Mouse (Mus musculus) heart, postnatal 0 days (tissue): ENCODE measurements around the gene Cfap52. TPM values are rescaled to one million over a fixed set of nuclear protein-coding genes. Genes with fewer than 3 reads are reported as not detected.

Experiments
- ATAC-seq: fragments of 200-750 bp; cut with Nextera tagmentation; 2 replicates; pipeline ENCODE4 v1.8.0; 2017; ENCODE audit warnings: low read depth, moderate number of reproducible peaks, moderate library complexity; ENCODE audit not compliant: insufficient read depth
- DNase-seq: peaks from one replicate; pipeline ENCODE4 v3.0.0-alpha.2; 2016; ENCODE audit warnings: low spot score
- H3K27ac ChIP-seq: fragments of 300-500 bp; sonication (generic); 2 replicates; pipeline ENCODE4 v1.5.1; 2014; ENCODE audit warnings: low read depth, mild to moderate bottlenecking
- H3K27me3 ChIP-seq: fragments of 300-500 bp; sonication (generic); 2 replicates; pipeline ENCODE4 v1.6.1; 2014; ENCODE audit warnings: low read length, mixed read lengths; ENCODE audit not compliant: control insufficient read depth, insufficient read depth
- H3K36me3 ChIP-seq: fragments of 300-500 bp; sonication (generic); replicated peaks from 2 replicates; pipeline ENCODE4 v1.6.1; 2014; ENCODE audit warnings: low read length, mixed read lengths; ENCODE audit not compliant: control insufficient read depth, insufficient read depth
- H3K4me1 ChIP-seq: fragments of 300-500 bp; sonication (generic); 2 replicates; pipeline ENCODE4 v1.6.1; 2014; ENCODE audit warnings: antibody characterized with exemption; ENCODE audit not compliant: control insufficient read depth, insufficient read depth
- H3K4me2 ChIP-seq: fragments of 300-500 bp; sonication (generic); 2 replicates; pipeline ENCODE4 v1.6.1; 2014; ENCODE audit warnings: low read depth, mild to moderate bottlenecking, low read length, moderate library complexity
- H3K4me3 ChIP-seq: fragments of 300-500 bp; sonication (generic); 2 replicates; pipeline ENCODE4 v1.5.1; 2014; ENCODE audit warnings: low read depth, low read length
- H3K9ac ChIP-seq: fragments of 300-500 bp; sonication (generic); replicated peaks from 2 replicates; pipeline ENCODE4 v1.6.1; 2014; ENCODE audit warnings: low read depth, low read length, mixed read lengths
- H3K9me3 ChIP-seq: fragments of 300-500 bp; sonication (generic); replicated peaks from 2 replicates; pipeline ENCODE4 v1.6.1; 2016; ENCODE audit warnings: low read length; ENCODE audit not compliant: control insufficient read depth
- CTCF ChIP-seq: IDR thresholded peaks from 2 replicates; pipeline ENCODE4 v1.5.1; 2016; ENCODE audit warnings: antibody characterized with exemption, control low read depth, low read depth
- EP300 ChIP-seq: IDR thresholded peaks from 2 replicates; pipeline ENCODE4 v1.6.1; 2016; ENCODE audit warnings: antibody characterized with exemption, low read depth
- WGBS: fragments of 180-500 bp; shearing (Covaris S2); extraction: QIAGEN DNeasy Blood & Tissue Kit; methylation state at CpG from one replicate; pipeline ENCODE4 v1.1.7; 2014; 5-methylcytosine and 5-hydroxymethylcytosine counted together
- polyA plus RNA-seq: library from polyadenylated mRNA; unstranded; fragments of >200 nt; fragmentation: Nextera tagmentation; extraction: Ambion mirVana; gene quantifications from 2 replicates; pipeline ENCODE4 v1.2.1, GENCODE M21; 2015
- total RNA-seq: library from RNA; depleted of rRNA; stranded (reverse); fragments of >200 nt; gene quantifications from 2 replicates; pipeline ENCODE4 v1.2.3, GENCODE M21; 2014; ENCODE audit warnings: low replicate concordance

Cfap52 gene
- total and polyA plus RNA-seq, 2 experiments from 2014 or later, result 0.12 TPM; not detected in 1

GRCm38 (mm10) chr11:67926348-67927055, 38.9 kb downstream of the Cfap52 start:
- no peaks in the 10 kb centered on the region for H3K27me3 ChIP-seq
- H3K27ac ChIP-seq, result no peak overlapping the region
- no peak for ATAC-seq
- no peak overlapping the region for H3K4me2 ChIP-seq
- no peak overlapping the region for H3K4me3 ChIP-seq
- TF ChIP-seq EP300 (no peak), CTCF (no peak)
- H3K9me3 ChIP-seq, result no peaks in the 10 kb centered on the region
- H3K9ac ChIP-seq, result no peak overlapping the region
- no peaks in the 10 kb centered on the region for H3K36me3 ChIP-seq
- peaks cover 3% of the 10 kb centered on the region; the same call in 1 of the 2 replicates for H3K4me1 ChIP-seq
- DNase-seq, result no peak
- WGBS, result 15% methylated on average over 15 of the region's 15 CpGs

GRCm38 (mm10) chr11:67925000-67925399, 40.5 kb downstream of the Cfap52 start:
- Histone ChIP-seq H3K4me3 (no peak overlapping the region), H3K4me2 (no peak overlapping the region), H3K27me3 (no peaks in the 10 kb centered on the region), H3K9me3 (no peaks in the 10 kb centered on the region), H3K9ac (no peak overlapping the region), H3K36me3 (no peaks in the 10 kb centered on the region), H3K27ac (no peak overlapping the region), H3K4me1 (peaks cover 3% of the 10 kb centered on the region; the same call in 1 of the 2 replicates)
- DNase-seq, result no peak
- TF ChIP-seq EP300 (no peak), CTCF (no peak)
- WGBS, result 87% methylated on average over 13 of the region's 13 CpGs
- no peak for ATAC-seq

GRCm38 (mm10) chr11:67923720-67924119, 41.7 kb downstream of the Cfap52 start:
- H3K4me3 ChIP-seq, result no peak overlapping the region
- ATAC-seq, result no peak
- WGBS, result 90% methylated on average over 5 of the region's 5 CpGs
- H3K4me1 ChIP-seq, result peaks cover 3% of the 10 kb centered on the region; the same call in 1 of the 2 replicates
- TF ChIP-seq EP300 (no peak), CTCF (peak; percentile 11; the same call in 1 of the 2 replicates)
- no peaks in the 10 kb centered on the region for H3K36me3 ChIP-seq
- H3K9me3 ChIP-seq, result no peaks in the 10 kb centered on the region
- no peak for DNase-seq
- H3K27ac ChIP-seq, result no peak overlapping the region
- H3K4me2 ChIP-seq, result no peak overlapping the region
- H3K27me3 ChIP-seq, result no peaks in the 10 kb centered on the region
- H3K9ac ChIP-seq, result no peak overlapping the region

GRCm38 (mm10) chr11:67922755-67923125, 42.7 kb downstream of the Cfap52 start:
- TF ChIP-seq EP300 (no peak), CTCF (peak; percentile 34)
- no peaks in the 10 kb centered on the region for H3K9me3 ChIP-seq
- H3K27me3 ChIP-seq, result no peaks in the 10 kb centered on the region
- H3K4me2 ChIP-seq, result peak overlapping the region; percentile 94
- no peaks in the 10 kb centered on the region for H3K36me3 ChIP-seq
- H3K27ac ChIP-seq, result peak overlapping the region; percentile 83
- WGBS, result under 1% methylated on average over 12 of the region's 12 CpGs
- H3K4me3 ChIP-seq, result peak overlapping the region; percentile 71
- H3K9ac ChIP-seq, result peak overlapping the region; percentile 66
- H3K4me1 ChIP-seq, result peaks cover 3% of the 10 kb centered on the region; the same call in 1 of the 2 replicates
- peak; percentile 66 for ATAC-seq
- peak; percentile 41 for DNase-seq

DNA sequence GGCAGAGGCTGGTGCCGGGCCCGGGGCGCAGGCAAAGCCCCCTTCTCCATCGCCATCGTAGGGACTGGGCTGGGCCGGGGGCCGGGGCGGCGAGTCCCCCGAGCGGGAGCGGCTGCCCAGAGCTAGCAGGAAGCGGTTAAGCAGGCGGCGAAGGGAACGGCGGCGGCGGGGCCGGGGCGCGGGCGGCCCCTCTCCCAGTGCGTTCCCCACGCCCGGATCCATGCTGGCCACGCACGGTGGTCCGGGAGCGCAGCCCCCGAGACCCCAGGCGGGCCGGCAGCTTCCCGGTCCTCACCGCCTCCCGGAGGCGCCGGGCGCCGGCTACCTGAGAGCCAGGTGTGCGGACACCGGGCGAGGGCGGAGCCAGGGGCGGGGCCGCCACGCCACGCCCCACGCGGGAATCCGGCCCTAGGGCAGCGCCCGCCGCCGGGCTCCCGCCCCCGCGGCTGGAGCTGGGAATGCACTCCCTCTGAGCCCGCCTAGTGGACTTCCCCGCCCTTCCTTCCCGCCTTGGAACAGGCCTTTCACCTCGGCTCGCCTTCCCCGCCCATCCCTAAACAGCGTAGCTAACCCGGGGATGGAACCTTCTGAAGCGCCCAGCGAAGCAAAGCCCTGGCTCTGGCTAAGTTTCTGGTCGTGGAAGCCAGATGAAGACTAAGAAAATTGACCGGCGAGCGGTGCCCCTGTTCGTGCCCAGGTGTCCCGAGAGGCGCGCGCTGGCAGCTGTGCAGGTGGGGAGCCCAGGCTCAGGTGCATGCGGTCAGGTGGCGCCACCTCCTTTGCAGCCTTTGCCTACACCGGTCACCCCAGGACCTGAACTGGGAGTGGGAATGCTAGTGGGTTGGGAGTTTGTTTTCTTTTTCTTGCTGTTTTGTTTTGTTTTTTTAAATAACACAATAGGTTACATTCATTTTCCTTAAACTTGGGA, 43.4 kb downstream of the Cfap52 start, which contains the start of gene Usp43:
Usp43 (minus strand) TSS at position 327 of the 928 bp plus-strand sequence.
- DNase-seq, result peak; percentile 73
- peak within 1 kb of the TSS; percentile 71 for H3K4me3 ChIP-seq
- WGBS, result under 1% methylated on average over 65 of the region's 80 CpGs
- H3K4me2 ChIP-seq, result peak within 1 kb of the TSS; percentile 94
- ATAC-seq, result peak; percentile 85
- no peaks in the 10 kb centered on the region for H3K36me3 ChIP-seq
- no peaks in the 10 kb centered on the region for H3K9me3 ChIP-seq
- H3K27me3 ChIP-seq, result no peaks in the 10 kb centered on the region
- peak within 1 kb of the TSS; percentile 66 for H3K9ac ChIP-seq
- H3K4me1 ChIP-seq, result peaks cover 3% of the 10 kb centered on the region; the same call in 1 of the 2 replicates
- peak within 1 kb of the TSS; percentile 83 for H3K27ac ChIP-seq
- TF ChIP-seq EP300, result no peak
- no peak for TF ChIP-seq CTCF
